Mouse (Mus musculus): ENCODE results near the gene Snx30. TPM values are rescaled to one million over a fixed set of nuclear protein-coding genes. Genes with fewer than 3 reads are reported as not detected.

Gene Snx30
- polyA plus RNA-seq, 1 experiment, result 12.1 TPM

DNA sequence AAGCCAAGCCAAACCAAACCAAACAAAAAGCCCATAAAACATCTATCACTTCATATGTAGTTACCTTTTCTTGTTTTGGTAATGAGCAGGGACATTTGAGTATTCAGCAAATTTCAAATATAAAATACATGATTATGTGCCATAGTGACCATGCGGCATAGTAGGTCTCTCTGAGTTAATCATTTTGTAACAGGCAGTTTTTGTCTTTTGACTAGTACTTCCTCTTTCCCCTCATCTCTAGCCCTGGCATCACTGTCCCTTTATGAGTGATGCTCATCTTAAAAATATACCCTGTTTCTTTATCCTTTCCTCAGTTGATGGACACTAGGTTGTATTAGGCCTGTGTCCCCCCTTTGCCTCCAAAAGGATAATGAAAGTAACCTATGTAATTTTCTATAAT is 15.9 kb downstream of the Snx30 start:
- Histone ChIP-seq H3K4me3 (replicated peaks) (no peak overlapping the region), H3K27me3 (replicated peaks) (no peaks in the 10 kb centered on the region), H3K9me3 (no peaks in the 10 kb centered on the region), H3K36me3 (replicated peaks; ENCODE audit: low read length) (peaks cover 84% of the 10 kb centered on the region), H3K4me1 (peaks cover 98% of the 10 kb centered on the region)
- TF ChIP-seq GATA1 (IDR thresholded peaks at IDR 0.05; ENCODE audit: borderline replicate concordance, low read length) (no peak), FLI1 (IDR thresholded peaks at IDR 0.05; ENCODE audit: low read length) (no peak)

DNA sequence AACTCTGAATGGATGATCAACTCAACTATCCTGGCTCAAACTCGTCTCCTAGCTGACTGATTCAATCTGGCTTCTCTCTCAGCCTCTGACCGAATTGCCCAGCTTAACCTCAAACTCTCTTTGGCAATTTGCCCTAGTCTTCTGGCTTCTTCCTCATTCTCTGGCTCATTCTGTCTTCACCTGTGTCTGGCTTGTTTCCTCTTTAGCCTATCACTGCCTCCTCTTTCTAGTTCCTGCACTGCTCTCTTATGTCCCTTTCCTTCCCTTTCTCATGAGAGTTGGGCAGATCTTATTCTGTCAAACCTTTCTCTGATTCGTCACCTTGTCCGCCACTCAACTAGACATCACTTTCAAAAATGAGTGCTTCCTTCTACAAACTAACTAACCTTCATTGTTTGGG is 16.5 kb downstream of the Snx30 start:
- no peaks in the 10 kb centered on the region for H3K27me3 ChIP-seq (replicated peaks)

DNA sequence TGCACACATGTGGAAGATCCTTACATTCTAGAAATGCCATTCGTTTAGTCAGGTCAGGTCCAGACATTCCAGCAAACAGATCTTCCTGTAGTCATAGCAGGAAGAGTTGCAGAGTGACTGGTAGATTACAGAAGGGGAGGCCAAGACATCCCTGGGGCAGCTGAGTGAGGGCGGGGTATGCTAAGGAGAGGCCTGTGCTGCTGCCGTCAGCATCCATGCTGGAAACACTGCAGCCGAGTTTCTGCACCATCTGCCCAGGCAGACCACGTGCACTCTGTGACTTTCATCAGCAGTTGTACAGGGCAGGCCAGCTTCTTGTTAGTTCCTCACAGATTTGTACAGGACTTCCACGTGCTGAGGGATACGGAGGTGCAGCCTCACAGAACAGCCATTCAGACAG is 17.8 kb downstream of the Snx30 start:
- Histone ChIP-seq H3K9me3 (no peaks in the 10 kb centered on the region), H3K4me3 (replicated peaks) (peak overlapping the region; percentile 34), H3K4me1 (peaks cover 98% of the 10 kb centered on the region), H3K36me3 (replicated peaks; ENCODE audit: low read length) (peaks cover 80% of the 10 kb centered on the region), H3K27me3 (replicated peaks) (no peaks in the 10 kb centered on the region)
- TF ChIP-seq GATA1 (IDR thresholded peaks at IDR 0.05; ENCODE audit: borderline replicate concordance, low read length) (no peak), FLI1 (IDR thresholded peaks at IDR 0.05; ENCODE audit: low read length) (no peak)

More for the DNA sequence above, 16.5 kb downstream of the Snx30 start:
- no peak overlapping the region for H3K4me3 ChIP-seq (replicated peaks)
- TF ChIP-seq FLI1 (IDR thresholded peaks at IDR 0.05; ENCODE audit: low read length) (no peak), GATA1 (IDR thresholded peaks at IDR 0.05; ENCODE audit: borderline replicate concordance, low read length) (no peak)
- no peaks in the 10 kb centered on the region for H3K9me3 ChIP-seq
- peaks cover 98% of the 10 kb centered on the region for H3K4me1 ChIP-seq
- H3K36me3 ChIP-seq (replicated peaks; ENCODE audit: low read length), result peaks cover 82% of the 10 kb centered on the region

DNA sequence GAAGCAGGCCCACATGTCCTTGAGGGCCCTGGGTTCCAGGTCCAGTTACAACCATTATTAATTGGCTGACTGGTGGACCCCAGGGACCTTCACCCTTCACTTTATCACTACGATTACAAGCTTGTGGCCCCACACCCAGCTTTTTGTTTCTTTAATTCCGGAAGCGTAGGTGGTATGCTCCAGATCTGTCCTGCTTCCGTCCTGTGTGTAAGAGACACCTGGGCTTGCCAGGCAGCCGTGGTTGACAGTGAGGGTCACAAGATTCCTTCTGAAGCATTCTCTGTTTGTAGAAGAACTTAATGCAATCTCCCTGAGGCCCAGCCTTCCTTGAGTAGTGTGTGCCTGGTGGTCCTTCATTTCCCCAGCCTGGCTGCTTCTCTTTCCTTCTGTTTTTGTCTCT is 19.2 kb downstream of the Snx30 start:
- Histone ChIP-seq H3K27me3 (replicated peaks) (no peaks in the 10 kb centered on the region), H3K36me3 (replicated peaks; ENCODE audit: low read length) (peaks cover 80% of the 10 kb centered on the region), H3K4me3 (replicated peaks) (no peak overlapping the region), H3K9me3 (no peaks in the 10 kb centered on the region), H3K4me1 (peaks cover 98% of the 10 kb centered on the region)
- TF ChIP-seq FLI1 (IDR thresholded peaks at IDR 0.05; ENCODE audit: low read length) (no peak), GATA1 (IDR thresholded peaks at IDR 0.05; ENCODE audit: borderline replicate concordance, low read length) (no peak)

DNA sequence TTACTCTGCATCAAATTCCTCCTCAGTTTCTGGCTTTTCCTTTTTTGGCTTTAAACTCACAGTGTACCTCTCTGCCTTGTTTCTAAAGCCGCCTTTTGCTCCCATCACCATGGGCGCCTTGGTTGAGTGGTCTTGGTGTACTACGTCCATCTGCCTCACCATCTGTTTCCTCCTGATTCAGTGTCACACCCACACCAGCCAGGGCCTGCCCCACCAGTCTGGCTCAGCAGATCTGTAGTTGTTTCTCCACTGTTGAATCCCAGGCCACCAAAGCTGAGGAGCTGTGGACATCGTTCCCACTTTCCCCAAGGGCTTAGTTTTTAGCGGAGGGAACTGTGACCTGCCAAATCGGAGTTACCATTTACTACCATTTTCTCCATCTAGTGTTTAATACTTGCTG is 20.0 kb downstream of the Snx30 start:
- Histone ChIP-seq H3K9me3 (no peaks in the 10 kb centered on the region), H3K4me1 (peaks cover 98% of the 10 kb centered on the region), H3K36me3 (replicated peaks; ENCODE audit: low read length) (peaks cover 83% of the 10 kb centered on the region), H3K27me3 (replicated peaks) (no peaks in the 10 kb centered on the region), H3K4me3 (replicated peaks) (peak overlapping the region; percentile 35)
- TF ChIP-seq FLI1 (IDR thresholded peaks at IDR 0.05; ENCODE audit: low read length) (no peak), GATA1 (IDR thresholded peaks at IDR 0.05; ENCODE audit: borderline replicate concordance, low read length) (no peak)

DNA sequence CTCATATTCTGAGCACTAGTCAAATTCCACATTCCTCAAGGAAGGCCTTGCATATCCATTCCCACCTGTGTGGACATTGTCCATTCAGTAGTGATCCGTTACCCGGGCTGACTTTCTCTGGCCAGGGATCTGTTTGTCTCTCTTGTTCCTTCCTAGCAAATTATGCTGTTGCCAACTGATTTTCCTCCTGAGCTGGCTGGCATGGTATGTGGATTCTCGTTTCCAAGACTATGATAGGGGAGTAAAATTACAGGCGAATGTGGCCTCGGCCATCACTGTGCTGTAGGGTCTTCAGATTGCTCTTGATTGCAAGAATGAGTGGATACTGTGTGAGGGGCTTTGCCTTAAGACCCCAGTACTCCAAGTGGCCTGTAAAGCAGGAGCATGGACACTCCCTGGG is 20.7 kb downstream of the Snx30 start:
- Histone ChIP-seq H3K4me3 (replicated peaks) (no peak overlapping the region), H3K4me1 (peaks cover 100% of the 10 kb centered on the region), H3K27me3 (replicated peaks) (no peaks in the 10 kb centered on the region), H3K36me3 (replicated peaks; ENCODE audit: low read length) (peaks cover 86% of the 10 kb centered on the region), H3K9me3 (no peaks in the 10 kb centered on the region)
- TF ChIP-seq GATA1 (IDR thresholded peaks at IDR 0.05; ENCODE audit: borderline replicate concordance, low read length), result no peak
- no peak for TF ChIP-seq FLI1 (IDR thresholded peaks at IDR 0.05; ENCODE audit: low read length)

DNA sequence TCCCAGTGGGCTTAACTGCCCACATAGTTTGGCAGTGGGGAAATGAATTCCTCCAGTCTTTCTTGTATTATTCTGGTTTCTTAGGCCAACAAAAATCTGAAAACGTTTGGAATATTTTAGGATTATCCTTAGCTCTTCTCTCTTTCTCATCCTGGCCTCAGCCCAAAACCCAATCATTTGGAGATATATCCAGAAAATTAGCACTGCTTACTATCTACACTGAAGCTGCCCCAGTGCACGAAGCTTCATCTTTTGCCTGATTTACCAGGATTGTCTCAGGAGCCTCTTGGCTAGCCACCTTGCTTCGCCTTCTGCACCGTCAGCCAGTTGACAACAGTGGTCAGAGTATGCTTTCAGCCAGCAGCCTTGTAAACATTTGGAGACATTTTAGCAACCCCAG is 23.4 kb downstream of the Snx30 start:
- Histone ChIP-seq H3K4me1 (peaks cover 92% of the 10 kb centered on the region), H3K27me3 (replicated peaks) (no peaks in the 10 kb centered on the region), H3K36me3 (replicated peaks; ENCODE audit: low read length) (peaks cover 91% of the 10 kb centered on the region), H3K9me3 (no peaks in the 10 kb centered on the region), H3K4me3 (replicated peaks) (no peak overlapping the region)
- TF ChIP-seq FLI1 (IDR thresholded peaks at IDR 0.05; ENCODE audit: low read length) (no peak), GATA1 (IDR thresholded peaks at IDR 0.05; ENCODE audit: borderline replicate concordance, low read length) (no peak)

DNA sequence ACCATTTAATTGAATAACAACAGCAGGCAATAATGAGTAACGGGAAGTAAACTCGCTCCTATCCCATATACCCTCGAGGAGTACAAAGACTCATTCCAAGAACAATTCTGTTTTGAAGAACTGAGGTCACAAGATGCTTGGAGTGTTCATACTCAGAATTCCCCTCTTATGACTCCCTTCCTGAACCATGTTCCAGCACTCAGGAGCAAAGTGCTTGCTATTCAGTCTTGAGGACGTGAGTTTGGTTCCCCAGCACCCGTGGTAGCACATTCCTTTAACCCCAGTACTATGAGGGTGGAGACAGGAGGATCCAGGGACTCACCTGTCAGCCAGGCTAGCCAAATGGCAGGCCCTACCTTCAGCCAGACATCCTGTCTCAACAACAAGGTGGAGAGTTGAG is 25.4 kb downstream of the Snx30 start:
- no peak for TF ChIP-seq GATA1 (IDR thresholded peaks at IDR 0.05; ENCODE audit: borderline replicate concordance, low read length)
- TF ChIP-seq FLI1 (IDR thresholded peaks at IDR 0.05; ENCODE audit: low read length), result no peak
- H3K4me1 ChIP-seq, result peaks cover 89% of the 10 kb centered on the region
- H3K9me3 ChIP-seq, result no peaks in the 10 kb centered on the region
- no peaks in the 10 kb centered on the region for H3K27me3 ChIP-seq (replicated peaks)
- no peak overlapping the region for H3K4me3 ChIP-seq (replicated peaks)
- peaks cover 94% of the 10 kb centered on the region for H3K36me3 ChIP-seq (replicated peaks; ENCODE audit: low read length)

DNA sequence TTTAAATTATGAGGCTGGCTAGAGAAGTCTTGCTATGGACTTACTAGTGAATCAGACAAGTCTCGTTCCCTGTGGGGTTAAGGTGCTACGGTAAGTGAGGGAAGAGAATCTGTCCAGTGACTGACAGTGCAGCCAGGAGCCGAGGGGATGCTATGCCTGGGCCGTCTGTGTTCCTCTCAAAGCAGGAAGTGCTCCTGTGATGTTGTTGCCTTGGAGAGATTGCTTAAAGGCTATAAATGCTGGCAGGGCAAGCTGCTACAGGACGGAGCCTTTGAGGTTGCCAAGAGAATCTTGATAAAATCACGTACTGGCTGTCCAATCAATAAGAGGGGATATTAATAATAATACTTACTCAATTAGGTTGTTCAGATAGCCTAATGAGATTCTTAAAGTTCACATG is 27.2 kb downstream of the Snx30 start:
- H3K9me3 ChIP-seq, result no peaks in the 10 kb centered on the region
- H3K4me1 ChIP-seq, result peaks cover 87% of the 10 kb centered on the region
- peaks cover 84% of the 10 kb centered on the region for H3K36me3 ChIP-seq (replicated peaks; ENCODE audit: low read length)
- no peak overlapping the region for H3K4me3 ChIP-seq (replicated peaks)
- H3K27me3 ChIP-seq (replicated peaks), result no peaks in the 10 kb centered on the region
- TF ChIP-seq FLI1 (IDR thresholded peaks at IDR 0.05; ENCODE audit: low read length) (no peak), GATA1 (IDR thresholded peaks at IDR 0.05; ENCODE audit: borderline replicate concordance, low read length) (no peak)

DNA sequence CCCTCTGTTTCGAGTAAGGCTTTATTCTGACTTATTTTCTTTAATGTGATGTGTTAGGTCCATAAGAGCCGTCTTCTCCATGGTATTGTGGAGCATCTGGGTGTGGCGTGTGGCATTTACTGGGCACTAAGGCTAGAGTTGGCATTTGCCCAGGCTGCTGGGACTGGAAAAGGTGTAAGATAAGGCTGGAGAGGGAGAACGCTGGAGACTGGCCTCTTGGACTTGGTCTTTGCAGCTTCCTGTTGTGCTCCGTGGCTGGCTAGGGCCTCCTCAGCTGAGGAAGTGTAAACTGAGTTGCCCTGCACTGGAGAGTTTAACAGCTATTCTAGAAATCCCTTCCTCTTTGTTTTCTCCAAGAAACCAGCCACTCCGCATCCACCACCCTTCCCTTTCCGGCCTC is 32.0 kb downstream of the Snx30 start:
- Histone ChIP-seq H3K36me3 (replicated peaks; ENCODE audit: low read length) (peaks cover 60% of the 10 kb centered on the region), H3K4me3 (replicated peaks) (peak overlapping the region; percentile 86), H3K9me3 (no peaks in the 10 kb centered on the region), H3K4me1 (peaks cover 86% of the 10 kb centered on the region), H3K27me3 (replicated peaks) (no peaks in the 10 kb centered on the region)
- TF ChIP-seq FLI1 (IDR thresholded peaks at IDR 0.05; ENCODE audit: low read length) (no peak), GATA1 (IDR thresholded peaks at IDR 0.05; ENCODE audit: borderline replicate concordance, low read length) (no peak)
